Mouse (Mus musculus) granulocyte monocyte progenitor cell, adult 5-6 weeks (primary cell): ENCODE results near the gene Vmn2r34. TPM values are rescaled to one million over a fixed set of nuclear protein-coding genes. Genes with fewer than 3 reads are reported as not detected.
"Not testable (repeated sequence)": the region's sequence is repeated elsewhere in the genome, so short reads cannot be mapped to it uniquely, and the experiment has no call there.

Experiments used
- ATAC-seq: replicated peaks from 2 replicates; pipeline ENCODE4 v1.8.0; 2016; ENCODE audit warnings: mild to moderate bottlenecking, moderate TSS enrichment, inconsistent platforms; ENCODE audit not compliant: poor library complexity, severe bottlenecking
- total RNA-seq, 2 experiments: library from RNA; stranded (forward) in 1 of 2; stranded (reverse) in 1 of 2; fragments of 200-712, 200-1000 nt in 1 of 2; fragments of >200 nt in 1 of 2; fragmentation: Nextera tagmentation in 1 of 2; gene quantifications; 2 replicates each; pipeline ENCODE4 v1.2.3; 2014 to 2017

Gene Vmn2r34
- total RNA-seq (2014; fragmentation: Nextera tagmentation) (not detected in 2 replicates), total RNA-seq (2017) (not detected in 2 replicates)

- ATAC-seq: not testable (repeated sequence)
Observed at GRCm38 (mm10) chr7:7689413-7689812, at the start of gene Vmn2r34. Vmn2r34 (minus strand) TSS chr7:7689513.

- ATAC-seq: not testable (repeated sequence)
Observed at GRCm38 (mm10) chr7:7674032-7674431, 15.3 kb downstream of the Vmn2r34 start.

Other genes with a start within 250 kb of the Vmn2r34 start
- gene Vmn2r32, start 209.5 kb downstream of the Vmn2r34 start, total RNA-seq (2014; fragmentation: Nextera tagmentation): not detected in 2 replicates
- not detected in 2 replicates for gene Vmn2r32, start 209.5 kb downstream of the Vmn2r34 start, total RNA-seq (2017)
- not detected in 2 replicates for gene Vmn2r33, start 122.7 kb downstream of the Vmn2r34 start, total RNA-seq (2014; fragmentation: Nextera tagmentation)
- not detected in 2 replicates for gene Vmn2r33, start 122.7 kb downstream of the Vmn2r34 start, total RNA-seq (2017)
- not detected in 2 replicates for gene Vmn2r35, start 130.4 kb upstream of the Vmn2r34 start, total RNA-seq (2014; fragmentation: Nextera tagmentation)
- gene Vmn2r35, start 130.4 kb upstream of the Vmn2r34 start, total RNA-seq (2017): not detected in 2 replicates
- gene Vmn2r36, start 213.0 kb upstream of the Vmn2r34 start, total RNA-seq (2014; fragmentation: Nextera tagmentation): not detected in 2 replicates
- not detected in 2 replicates for gene Vmn2r36, start 213.0 kb upstream of the Vmn2r34 start, total RNA-seq (2017)